Mouse (Mus musculus) ovary, postnatal 10 days (tissue): ENCODE data around the gene Smim26.

Source experiments
- DNase-seq: peaks from one replicate; pipeline ENCODE4 v3.0.0; 2022; ENCODE audit warnings: low spot score

The Smim26 gene

GRCm38 (mm10) chr2:144635644-144636320 lies 41.9 kb downstream of the Smim26 start:
- DNase-seq = no peak

GRCm38 (mm10) chr2:144637204-144637603 lies 43.4 kb downstream of the Smim26 start:
- DNase-seq = no peak

GRCm38 (mm10) chr2:144637671-144638395 lies 44.0 kb downstream of the Smim26 start:
- no peak for DNase-seq

GRCm38 (mm10) chr2:144638719-144639118 lies 44.9 kb downstream of the Smim26 start:
- DNase-seq = no peak

GRCm38 (mm10) chr2:144640101-144640500 lies 46.2 kb downstream of the Smim26 start:
- no peak for DNase-seq

- DNase-seq = no peak
Measured at GRCm38 (mm10) chr2:144641991-144642390, 48.1 kb downstream of the Smim26 start.
